Mouse (Mus musculus) brain, embryonic 18.5 days (tissue): Measurements from ENCODE around the gene Stk39.

ENCODE experiments used
- DNase-seq: peaks from one replicate; pipeline ENCODE4 v3.0.0-alpha.2; 2012; ENCODE audit warnings: low read depth, low spot score

Stk39 gene

DNA sequence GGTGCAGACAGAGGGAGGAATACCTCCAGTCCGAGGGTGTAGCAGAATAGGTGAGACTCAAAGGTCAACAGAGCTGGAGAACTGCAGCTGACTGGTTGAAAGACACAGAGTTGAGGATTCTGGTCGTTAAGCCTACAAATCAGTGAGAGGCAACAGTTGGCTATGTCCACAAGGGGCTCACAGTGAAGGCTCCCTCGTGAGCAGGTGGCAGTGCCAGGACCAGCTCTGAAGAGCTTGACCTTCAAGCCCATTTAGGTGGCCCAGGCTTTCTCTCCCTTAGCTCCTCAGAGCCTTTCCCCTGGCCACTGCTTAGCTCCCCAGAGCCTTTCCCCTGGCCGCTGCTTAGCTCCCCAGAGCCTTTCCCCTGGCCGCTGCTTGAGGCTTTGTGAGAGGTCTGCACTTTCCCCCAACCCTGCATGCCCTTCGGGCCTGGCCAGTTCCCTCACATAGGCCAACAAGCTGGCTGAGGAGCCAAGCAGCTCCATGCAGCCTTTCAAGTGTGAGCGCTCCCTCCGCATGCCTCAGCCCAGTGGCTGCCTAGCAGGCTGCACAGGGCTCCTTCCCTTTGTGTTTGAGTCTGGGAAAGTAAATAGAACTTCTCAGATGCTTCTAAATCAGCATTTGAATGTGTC, 125.3 kb downstream of the Stk39 start:
- no peak for DNase-seq

DNA sequence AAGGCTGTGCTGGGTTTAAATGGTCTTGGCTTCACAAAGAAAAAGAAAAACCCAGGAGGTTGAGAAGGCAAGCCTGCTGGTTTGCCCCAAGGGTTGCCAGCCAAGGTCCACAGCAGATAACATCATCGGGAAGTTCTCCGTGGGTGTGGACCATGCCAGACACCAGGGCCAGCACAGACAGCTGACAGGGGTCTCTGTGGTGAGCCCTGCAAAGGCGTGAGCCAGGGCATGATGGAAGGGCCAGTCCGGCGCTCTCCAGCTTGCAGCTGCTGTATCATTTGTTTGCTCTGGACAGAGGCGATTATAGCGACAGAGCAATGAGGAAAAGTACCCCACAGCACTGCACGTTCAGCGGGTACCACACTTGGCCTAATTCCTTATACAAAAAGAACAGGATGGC, 126.8 kb downstream of the Stk39 start:
- DNase-seq: no peak

DNA sequence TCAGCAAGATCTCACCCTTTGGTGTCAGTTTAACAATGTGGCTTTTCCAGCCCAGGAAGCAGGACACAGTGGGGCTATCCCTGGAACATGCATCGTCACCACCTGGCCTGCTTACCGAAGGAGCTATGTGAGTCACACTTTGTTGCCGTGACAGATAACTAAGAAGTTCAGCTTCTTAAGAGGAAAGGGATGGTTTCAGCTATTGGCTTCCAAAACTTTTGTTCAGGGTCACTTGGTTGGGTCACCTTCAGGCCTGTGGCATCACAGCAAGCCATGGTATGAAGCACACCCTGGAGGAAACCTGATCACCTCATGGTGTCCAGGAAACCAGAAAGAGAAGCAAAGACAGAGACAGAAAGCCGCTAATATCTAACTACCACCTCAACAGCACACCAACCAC, 128.3 kb downstream of the Stk39 start:
- DNase-seq: no peak

DNA sequence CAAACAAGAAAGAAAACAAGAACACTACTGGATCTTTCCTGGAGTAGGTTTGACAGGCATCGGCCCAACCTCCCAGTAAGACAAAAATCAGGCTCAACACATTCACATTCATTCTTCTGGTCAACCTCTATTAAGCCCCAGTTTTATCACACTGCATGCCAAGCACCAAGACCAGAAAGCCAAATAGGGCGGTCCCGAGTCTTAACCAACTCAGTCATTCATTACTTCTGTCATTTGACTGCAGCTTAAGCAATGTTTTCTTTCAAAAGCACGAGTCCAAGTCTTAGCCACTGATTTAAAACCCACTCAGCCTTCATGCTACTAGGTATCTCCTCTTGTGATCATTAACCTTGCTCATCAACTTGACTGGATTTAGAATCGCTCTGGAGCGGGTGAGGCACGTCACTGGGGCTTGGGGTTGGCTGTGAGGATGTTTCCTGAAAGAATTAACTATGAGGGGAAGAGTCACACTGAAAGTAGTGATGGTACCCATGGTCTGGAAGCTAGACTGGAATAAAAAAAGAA, 129.9 kb downstream of the Stk39 start:
- no peak for DNase-seq

DNA sequence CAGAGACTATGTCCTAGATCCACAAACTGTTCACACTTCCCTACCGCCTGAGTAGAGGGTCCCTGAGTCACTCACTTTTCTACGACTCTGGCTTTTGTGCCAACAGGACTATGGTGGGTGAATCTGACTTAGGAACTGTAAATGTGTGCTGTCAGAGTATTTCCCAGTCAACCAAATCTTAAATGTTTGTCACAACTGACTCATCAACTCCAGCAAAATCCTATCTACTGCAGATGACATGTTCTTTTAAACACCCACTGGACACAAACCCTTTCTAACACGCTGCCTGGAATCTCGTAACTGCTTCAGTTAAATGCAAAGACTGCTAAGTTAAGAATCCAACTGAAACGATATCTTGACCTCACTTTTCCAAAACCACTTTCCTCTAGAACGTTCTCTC, 135.2 kb downstream of the Stk39 start:
- no peak for DNase-seq

DNA sequence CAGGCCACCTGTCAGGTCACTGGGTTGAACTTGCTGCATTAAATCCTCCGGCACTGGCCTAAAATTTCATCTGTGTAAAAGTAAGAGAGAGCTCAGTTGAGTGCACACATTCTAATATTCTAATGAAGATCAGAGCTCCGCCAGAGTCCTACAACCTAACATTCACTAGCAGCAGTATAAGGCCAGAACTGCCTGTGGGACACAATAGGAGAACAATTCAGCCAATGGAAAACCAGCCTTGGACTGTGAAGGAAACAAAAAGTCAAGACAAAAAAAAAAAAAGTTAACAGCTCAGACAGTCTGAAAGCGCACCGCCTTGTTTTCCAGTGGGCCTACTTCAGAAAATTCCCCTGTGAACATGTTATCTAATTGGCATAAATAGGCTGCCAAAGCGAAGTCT, 137.1 kb downstream of the Stk39 start:
- no peak for DNase-seq

DNA sequence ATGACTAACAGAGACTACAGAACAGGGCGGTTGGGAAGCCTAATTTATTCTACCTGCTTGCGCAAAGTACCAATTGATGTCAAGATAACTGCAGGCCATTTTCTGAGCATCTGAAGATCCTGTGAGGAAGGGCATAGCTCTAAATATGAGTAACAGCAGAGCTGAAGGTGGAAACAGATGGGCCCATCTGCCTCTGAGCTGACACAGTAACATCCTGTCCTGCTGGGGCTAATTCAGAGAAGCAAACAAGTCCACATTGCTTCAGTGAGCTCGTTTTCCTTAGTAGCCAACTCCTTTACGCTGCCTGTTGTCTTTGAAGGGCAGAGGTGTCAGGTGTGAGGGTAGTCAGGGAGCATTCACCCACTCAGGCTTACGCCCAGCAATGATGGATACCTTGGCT, 146.8 kb downstream of the Stk39 start:
- DNase-seq: no peak

DNA sequence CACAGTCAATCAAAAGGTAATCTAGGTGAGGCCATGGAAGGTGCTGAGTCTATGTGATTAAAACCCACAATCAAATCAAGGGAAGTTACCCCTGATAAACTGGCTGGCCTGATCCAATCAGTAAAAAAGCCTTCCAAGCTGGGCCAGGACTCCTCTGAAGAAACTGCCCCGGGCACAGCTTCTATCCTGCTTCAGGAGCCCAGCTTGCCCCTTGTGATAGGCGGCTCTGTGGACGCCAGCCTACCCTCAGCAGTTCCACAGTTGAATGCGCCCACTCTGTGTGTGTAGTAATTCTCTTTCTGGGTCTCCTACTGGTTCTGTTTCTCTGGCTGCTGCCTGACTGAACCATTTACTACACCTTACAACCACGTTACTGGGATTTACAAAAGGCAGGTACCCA, 150.8 kb downstream of the Stk39 start:
- no peak for DNase-seq

DNA sequence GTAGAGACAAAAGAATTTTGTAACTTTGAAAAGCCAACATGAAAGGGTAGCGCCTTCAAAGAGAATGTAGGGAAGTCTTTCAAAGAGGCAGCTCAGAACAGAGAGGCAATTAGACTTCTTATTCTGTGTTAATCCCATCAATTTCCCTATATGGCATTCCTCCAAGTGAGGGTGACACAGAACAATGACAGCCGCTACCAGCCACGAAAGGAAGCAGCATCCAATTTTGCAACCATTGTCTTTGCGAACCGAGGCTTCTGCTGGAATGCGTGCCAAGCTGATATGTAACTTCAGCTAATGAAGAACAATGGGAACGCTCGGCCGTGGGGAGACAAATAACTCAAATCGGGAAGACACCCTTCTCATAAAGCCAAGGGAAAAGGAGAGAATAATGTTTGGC, 151.4 kb downstream of the Stk39 start:
- DNase-seq: peak; percentile 45

DNA sequence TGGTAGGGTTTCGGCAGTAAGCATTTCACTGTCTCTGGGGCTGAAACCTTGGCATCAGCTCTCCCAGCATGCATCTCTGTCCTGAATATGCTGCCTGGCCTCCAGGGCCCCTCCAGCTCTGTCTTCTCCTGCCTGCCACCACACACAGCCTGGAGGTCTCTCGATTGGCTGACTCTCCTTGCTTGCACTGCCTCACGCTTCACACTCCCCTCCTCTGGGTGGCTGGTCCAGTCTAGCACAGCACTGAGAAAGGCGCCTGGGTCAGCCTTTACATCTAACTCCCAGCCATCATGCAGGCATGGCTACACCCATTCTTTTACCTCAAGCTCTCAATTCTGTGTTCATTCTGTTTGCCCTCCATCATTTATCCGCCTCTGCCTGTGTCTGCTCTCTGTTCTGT, 153.6 kb downstream of the Stk39 start:
- no peak for DNase-seq

DNA sequence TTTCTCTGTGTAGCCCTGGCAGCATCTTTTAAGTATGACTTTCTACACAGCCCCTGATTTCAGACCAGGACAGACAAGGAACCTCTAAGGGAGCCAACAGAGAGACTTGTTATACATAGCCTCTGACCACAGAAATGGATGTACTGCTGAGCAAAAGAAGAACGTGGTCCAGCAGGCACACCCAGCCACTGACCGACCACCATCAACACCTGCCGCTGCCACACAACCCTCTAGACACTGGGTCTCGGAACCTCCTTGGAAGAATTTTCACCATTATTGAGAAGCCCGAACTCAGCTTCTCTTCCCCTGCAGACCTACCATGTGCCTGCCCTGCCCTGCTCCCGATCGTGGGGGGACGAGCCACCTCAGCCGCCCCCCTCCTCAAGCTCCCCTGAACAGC, 154.2 kb downstream of the Stk39 start:
- no peak for DNase-seq

DNA sequence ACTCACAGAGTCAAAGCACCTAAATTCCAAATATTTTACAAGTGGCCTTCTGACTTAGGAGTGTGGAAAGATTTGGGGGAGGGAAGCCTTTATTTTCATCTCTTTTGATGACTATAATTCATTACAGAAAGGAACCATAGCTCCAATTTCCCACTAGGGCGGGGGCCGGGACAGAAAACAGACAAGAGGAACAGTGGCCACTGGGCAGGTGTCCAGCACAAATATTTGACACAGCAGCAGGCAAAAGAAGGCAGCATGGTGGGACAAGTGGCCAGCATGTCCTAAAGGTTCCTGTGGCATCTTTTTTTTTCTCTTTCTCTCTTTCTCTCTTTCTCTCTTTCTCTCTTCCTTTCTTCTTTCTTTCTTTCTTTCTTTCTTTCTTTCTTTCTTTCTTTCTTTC, 154.6 kb downstream of the Stk39 start:
- DNase-seq: no peak

DNA sequence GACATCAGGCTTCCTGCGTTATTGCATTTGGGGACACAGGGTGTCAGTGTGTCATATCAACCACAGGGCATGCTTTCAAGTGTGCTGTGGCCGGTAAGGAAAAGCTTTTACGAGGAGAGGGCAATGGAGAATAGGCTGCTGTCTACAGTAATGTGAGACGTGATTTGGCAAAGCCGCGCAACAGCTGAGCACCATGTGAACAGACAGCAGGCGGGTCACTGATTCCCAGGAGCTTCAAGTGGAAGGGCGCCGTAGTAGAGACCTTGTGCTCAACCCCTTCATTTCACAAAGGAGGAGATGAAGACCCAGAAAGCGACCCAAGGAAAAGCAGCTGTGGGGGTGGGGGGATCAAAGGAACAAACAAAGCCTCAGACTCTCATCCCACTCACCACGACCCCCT, 156.8 kb downstream of the Stk39 start:
- DNase-seq: no peak

DNA sequence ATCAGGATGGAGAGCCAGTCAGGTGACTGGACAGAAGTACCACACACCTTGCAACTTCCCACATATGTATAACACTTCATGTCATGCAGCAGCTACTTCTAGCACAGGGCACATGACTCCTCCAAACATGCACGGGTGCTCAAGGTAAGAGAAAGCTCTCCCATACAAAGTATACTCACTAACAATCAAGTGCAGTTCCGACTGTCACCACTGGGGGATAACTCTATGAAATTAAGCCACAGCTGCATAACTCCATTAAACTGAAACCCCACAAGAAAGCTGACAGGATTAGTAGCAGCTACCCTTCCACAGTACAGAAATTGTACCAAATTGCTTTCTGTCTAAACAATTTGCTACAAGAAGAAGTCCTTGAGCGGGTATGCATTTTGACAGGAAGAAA, 161.9 kb downstream of the Stk39 start:
- DNase-seq: no peak

DNA sequence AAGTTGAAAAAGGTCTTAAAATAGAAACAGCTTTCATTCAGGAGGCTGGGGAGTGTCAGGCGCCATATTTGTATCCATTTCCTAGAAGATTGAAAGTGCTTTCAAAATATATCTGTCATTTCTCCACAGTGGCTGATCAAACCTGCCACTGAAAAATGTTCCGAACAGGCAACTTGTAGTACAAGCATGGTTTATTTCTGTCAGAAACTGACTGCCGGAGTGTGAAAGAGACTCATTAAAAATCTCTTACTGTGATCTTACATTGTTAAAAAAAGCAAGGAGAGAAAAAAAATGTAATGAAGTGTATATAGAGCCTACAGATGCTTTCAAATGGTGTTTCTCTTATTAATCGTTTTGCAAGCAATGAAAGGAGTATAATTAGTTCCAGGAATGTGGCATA, 165.5 kb downstream of the Stk39 start:
- DNase-seq: no peak

DNA sequence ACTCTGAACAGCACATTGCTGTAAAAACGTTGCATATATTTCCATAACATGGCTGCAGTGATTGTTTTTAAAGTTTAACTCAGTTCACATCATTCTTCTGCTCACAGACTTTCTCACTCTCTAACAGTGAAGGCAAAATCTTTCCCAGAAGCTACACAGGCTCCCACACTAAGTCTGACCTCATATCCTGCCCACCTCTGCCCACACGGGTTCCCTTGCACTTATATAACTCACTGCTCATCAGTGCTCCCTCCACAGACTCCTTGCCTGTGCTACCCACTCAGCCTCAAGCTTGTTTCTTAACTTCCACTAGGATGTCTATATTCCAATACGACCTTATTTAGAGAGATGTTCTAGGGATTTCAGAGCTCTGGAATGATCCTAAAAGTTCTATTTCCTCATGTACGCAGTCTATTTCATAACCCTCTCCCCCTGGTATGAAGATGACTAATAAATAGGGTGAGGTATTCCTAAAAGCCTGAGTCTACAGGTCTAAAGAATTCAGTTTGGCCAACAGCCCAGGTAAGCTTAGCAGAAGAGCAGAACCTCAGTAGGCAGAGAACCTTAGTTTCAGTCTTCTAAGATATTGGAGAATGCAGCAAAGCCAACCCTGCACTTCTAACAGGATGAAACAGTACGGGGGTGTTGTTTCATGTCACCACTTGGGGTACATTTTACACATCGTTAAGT, 167.2 kb downstream of the Stk39 start:
- DNase-seq: no peak

DNA sequence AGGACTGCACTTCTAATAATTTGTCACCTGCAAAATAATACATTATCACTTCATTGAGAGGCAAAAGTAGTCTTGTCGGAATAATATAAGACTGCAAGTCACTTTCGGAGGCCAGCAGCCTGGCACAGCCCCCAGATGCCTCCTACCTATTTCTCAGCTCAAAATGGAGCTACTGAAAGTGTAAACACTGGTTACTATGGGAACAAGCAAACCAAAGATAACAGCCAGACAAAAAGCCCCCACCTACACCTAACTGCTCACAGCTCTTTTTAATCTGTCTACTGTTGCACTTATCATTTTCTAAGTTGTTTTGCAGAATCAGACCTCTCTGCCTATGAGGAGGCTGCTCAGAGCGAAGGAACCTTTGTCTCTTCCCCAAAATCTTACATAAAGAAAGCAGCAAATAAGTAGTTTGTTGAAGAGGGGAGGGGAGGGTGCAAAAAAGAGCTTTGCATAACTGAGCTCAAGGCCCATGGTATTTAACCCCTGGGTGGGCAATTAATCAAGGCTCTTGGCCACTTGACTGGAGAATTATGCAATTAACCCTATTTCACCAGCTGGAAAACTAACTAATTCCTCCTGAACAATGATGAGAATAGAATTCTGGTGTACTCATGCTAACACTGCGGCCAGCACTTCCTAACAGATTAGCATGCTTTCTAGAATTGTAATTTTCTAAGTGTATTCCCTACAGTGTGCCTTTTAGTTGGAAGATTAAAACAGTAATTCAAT, 170.1 kb downstream of the Stk39 start:
- DNase-seq: no peak

DNA sequence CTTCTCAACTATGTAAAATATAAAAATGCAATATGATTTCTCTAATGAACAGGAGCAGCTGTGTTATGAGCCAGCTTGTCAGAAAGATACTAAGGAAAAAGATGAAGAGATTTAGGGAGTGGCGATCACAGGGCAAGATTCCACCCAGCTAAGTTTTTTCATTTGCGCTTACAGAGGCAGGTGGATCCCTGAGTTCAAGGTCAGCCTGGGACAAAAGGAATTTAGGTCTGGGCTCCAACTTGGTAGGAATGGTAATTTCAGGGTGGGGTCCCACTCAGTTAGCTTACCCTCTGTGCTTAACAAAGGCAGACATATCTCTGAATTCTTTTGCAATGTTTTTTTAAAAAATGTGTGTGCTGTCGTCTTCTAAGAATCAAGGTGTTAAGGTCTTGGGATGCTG, 173.7 kb downstream of the Stk39 start:
- DNase-seq: no peak

DNA sequence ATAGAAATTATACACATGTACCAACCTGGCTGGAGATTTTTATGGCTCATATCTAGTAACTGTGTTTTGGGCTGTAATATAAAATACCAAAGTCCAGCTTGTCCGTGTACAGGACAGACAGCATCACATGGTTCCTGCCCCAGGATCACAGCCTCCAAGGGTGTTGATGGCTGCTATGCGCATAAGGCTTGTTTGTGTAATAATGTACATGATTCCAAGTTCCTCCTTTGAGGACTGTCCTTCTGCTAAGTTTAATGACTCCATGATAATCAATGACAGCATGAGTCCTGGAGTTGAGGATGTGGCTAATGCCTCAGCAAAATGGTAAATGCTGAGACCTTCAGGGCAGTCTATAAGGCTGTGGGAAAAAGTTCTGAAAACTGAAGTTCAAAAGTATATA, 174.1 kb downstream of the Stk39 start:
- DNase-seq: no peak

DNA sequence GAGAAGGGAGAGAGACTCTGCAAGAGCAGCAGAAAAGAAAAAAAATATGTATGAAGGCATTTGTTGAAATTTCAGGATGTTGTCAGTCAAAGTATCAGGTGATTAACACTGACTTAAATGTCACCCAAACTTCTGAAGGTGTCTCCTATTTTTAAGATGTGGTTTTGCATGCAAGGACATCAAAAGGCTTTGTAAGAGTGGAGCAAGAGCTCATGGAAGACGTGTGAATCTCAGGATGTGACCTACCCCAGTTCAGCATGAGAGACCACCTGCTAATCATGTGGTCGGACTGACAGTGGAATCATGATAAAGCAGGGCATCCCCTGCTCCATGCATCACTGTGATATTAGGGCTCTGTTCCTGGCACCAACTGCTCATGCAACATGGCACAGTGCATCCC, 175.3 kb downstream of the Stk39 start:
- no peak for DNase-seq

DNA sequence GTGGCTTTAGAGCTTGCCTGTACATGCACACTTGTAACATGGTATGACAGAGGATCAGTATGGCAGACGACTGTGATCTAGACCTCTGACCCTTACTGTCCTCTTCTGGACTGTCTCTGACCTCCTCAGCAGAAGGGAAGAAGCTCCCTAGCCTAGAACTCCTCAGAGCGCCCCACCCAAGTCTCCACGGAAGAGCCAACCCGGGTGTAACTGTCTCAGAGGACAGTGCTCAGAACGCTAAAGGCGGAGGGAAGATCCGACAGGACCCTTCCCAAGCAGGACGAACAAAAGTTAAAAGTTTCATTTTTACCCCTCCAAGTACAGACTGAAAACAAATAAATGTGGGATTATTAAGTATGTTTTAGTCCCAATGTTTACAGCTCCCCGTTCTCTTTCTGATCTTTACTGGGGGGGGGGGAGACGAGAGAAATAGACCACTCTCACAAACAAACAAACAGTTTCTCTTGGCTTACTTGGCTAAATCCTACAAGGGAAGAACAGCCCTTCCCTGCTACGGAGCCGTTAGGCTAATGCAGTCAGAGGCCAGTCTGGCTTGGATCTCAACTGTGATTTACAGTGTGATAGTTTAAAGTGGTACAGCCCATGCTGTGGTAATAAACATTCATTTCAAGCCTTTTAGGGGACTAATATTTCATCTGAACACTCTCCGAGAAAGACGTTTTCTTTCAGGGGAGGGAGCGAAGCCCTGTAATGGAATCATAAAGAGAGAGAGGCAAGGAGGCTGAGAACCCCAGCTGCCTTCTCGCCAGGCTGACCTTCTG, 179.3 kb downstream of the Stk39 start:
- no peak for DNase-seq

DNA sequence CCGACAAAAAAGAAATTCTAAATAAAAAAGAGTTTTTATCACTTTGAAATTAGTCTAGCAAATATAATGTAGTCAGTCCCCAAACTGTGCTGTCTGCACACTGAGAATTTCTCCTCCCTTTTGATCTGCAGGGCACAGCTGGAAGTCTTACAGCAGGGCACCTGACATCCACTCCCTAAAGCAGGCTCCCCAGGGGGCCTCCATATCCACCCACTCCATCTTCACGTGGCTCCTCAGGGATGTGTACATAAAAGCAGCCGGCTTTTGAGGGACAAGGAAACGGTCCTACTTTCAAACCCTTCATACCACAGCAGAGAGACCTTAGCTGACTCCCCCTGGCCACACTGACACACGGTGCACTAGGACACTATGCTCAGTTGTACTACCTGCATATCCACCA, 180.2 kb downstream of the Stk39 start:
- DNase-seq: no peak
